Mouse (Mus musculus) E14TG2a.4 (cell line): ENCODE measurements around the gene Alkal2.

Experiments
- H3K27me3 ChIP-seq: 2 replicates; pipeline ENCODE4 v1.6.1; 2014; ENCODE audit warnings: low read length, control low read depth; ENCODE audit not compliant: insufficient read depth
- H3K36me3 ChIP-seq: 2 replicates; pipeline ENCODE4 v1.6.1; 2014; ENCODE audit warnings: low read length, control low read depth; ENCODE audit not compliant: insufficient read depth
- H3K4me1 ChIP-seq: replicated peaks from 2 replicates; pipeline ENCODE4 v1.6.1; 2014; ENCODE audit warnings: low read depth, low read length, control low read depth
- H3K4me3 ChIP-seq: replicated peaks from 2 replicates; pipeline ENCODE4 v1.5.1; 2014; ENCODE audit warnings: mild to moderate bottlenecking, low read length
- H3K9me3 ChIP-seq: 2 replicates; pipeline ENCODE4 v1.6.1; 2014; ENCODE audit warnings: low read length, control low read depth
- CTCF ChIP-seq: conservative IDR thresholded peaks from 2 replicates; pipeline ENCODE4 v1.5.1; 2014; ENCODE audit warnings: low read length
- NANOG ChIP-seq: IDR thresholded peaks from 2 replicates; pipeline ENCODE4 v1.6.1; 2014; ENCODE audit warnings: borderline replicate concordance, low read length, mixed read lengths
- POU5F1 ChIP-seq: IDR thresholded peaks from 2 replicates; pipeline ENCODE4 v1.6.1; 2014; ENCODE audit warnings: low read length, borderline replicate concordance

The Alkal2 gene

DNA sequence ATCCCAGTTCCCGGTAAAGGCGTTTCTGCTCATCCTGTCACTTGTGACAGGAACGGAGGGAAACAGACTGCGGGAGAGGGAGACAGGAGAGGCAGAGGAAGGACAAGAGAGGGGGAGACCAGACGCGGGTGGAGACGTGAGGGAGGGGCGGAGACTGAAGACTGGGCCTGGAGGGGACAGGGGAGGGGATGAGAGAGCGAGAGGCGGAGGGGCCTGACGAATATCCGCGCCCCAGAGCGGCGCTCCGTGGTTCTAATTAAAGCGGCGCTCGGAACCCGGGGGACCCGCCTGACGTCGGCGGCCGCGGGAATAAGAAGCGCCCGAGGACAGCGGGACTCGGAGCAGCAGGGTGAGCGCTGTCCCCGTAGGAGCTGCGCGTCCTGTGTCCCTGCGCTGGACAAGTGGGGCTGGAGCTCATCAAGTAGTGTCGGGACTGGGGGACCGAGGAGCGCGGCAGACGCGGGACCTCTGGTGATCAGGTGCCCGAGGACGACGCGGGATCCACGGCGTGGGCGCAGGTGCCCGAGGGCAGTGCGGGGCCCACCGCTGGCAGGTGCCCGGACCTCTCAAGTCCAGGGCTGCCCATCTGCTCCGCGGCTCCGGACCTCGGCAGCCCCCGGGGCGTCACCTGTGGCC lies at the start of gene Alkal2:
TSS of gene Alkal2 (plus strand) at position 337 of the 636 bp plus-strand sequence.
- Histone ChIP-seq H3K27me3 (peaks cover 55% of the 10 kb centered on the region), H3K4me1 (peaks cover 7% of the 10 kb centered on the region), H3K4me3 (peak within 1 kb of the TSS; percentile 81), H3K9me3 (no peaks in the 10 kb centered on the region), H3K36me3 (no peaks in the 10 kb centered on the region)
- TF ChIP-seq CTCF (no peak), POU5F1 (no peak), NANOG (no peak)

DNA sequence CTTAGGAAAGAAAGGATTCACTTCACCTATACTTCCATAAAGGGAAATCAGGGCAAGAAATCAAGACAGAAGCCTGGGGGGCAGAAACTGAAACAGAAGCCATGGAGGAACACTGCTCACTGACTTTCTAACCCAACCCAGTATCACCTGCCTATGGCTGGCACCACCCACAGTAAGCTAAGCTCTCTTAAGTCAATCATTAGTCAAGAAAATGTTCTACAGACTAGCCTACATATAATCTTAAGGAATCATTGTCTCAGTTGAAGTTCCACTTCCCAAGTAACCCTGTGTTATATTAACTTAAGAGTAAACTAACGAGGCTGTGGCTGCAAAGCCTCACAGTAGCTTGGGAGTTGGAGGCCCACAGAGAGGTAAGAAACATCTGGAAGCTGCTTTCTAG lies 35.6 kb upstream of the Alkal2 start:
- TF ChIP-seq CTCF (no peak), POU5F1 (no peak), NANOG (no peak)
- Histone ChIP-seq H3K36me3 (no peaks in the 10 kb centered on the region), H3K9me3 (no peaks in the 10 kb centered on the region), H3K27me3 (no peaks in the 10 kb centered on the region), H3K4me3 (no peak overlapping the region), H3K4me1 (no peaks in the 10 kb centered on the region)

- no peaks in the 10 kb centered on the region for H3K36me3 ChIP-seq
- TF ChIP-seq NANOG (no peak), POU5F1 (no peak), CTCF (no peak)
Measured at GRCm38 (mm10) chr12:30850902-30851301, 33.2 kb upstream of the Alkal2 start.

GRCm38 (mm10) chr12:30851871-30852270 lies 32.3 kb upstream of the Alkal2 start:
- no peaks in the 10 kb centered on the region for H3K4me1 ChIP-seq
- H3K9me3 ChIP-seq, result no peaks in the 10 kb centered on the region
- no peaks in the 10 kb centered on the region for H3K36me3 ChIP-seq
- H3K27me3 ChIP-seq, result no peaks in the 10 kb centered on the region
- TF ChIP-seq NANOG (no peak), POU5F1 (no peak), CTCF (no peak)
- no peak overlapping the region for H3K4me3 ChIP-seq

More at GRCm38 (mm10) chr12:30850902-30851301, 33.2 kb upstream of the Alkal2 start:
- Histone ChIP-seq H3K4me1 (no peaks in the 10 kb centered on the region), H3K9me3 (no peaks in the 10 kb centered on the region), H3K27me3 (no peaks in the 10 kb centered on the region), H3K4me3 (no peak overlapping the region)

GRCm38 (mm10) chr12:30855442-30856159 lies 28.5 kb upstream of the Alkal2 start:
- no peak for TF ChIP-seq POU5F1
- TF ChIP-seq NANOG, result no peak
- TF ChIP-seq CTCF, result no peak
- H3K9me3 ChIP-seq, result no peaks in the 10 kb centered on the region

GRCm38 (mm10) chr12:30856172-30856571 lies 27.9 kb upstream of the Alkal2 start:
- Histone ChIP-seq H3K4me1 (no peaks in the 10 kb centered on the region), H3K9me3 (no peaks in the 10 kb centered on the region), H3K27me3 (no peaks in the 10 kb centered on the region), H3K4me3 (no peak overlapping the region), H3K36me3 (no peaks in the 10 kb centered on the region)
- TF ChIP-seq POU5F1 (no peak), CTCF (no peak), NANOG (no peak)

More at GRCm38 (mm10) chr12:30855442-30856159, 28.5 kb upstream of the Alkal2 start:
- no peaks in the 10 kb centered on the region for H3K36me3 ChIP-seq
- H3K27me3 ChIP-seq, result no peaks in the 10 kb centered on the region
- H3K4me1 ChIP-seq, result no peaks in the 10 kb centered on the region
- H3K4me3 ChIP-seq, result no peak overlapping the region

GRCm38 (mm10) chr12:30864347-30864746 lies 19.8 kb upstream of the Alkal2 start:
- TF ChIP-seq NANOG (no peak), POU5F1 (no peak), CTCF (no peak)
- no peaks in the 10 kb centered on the region for H3K36me3 ChIP-seq
- no peaks in the 10 kb centered on the region for H3K27me3 ChIP-seq
- H3K4me3 ChIP-seq, result no peak overlapping the region
- H3K9me3 ChIP-seq, result no peaks in the 10 kb centered on the region
- H3K4me1 ChIP-seq, result no peaks in the 10 kb centered on the region

DNA sequence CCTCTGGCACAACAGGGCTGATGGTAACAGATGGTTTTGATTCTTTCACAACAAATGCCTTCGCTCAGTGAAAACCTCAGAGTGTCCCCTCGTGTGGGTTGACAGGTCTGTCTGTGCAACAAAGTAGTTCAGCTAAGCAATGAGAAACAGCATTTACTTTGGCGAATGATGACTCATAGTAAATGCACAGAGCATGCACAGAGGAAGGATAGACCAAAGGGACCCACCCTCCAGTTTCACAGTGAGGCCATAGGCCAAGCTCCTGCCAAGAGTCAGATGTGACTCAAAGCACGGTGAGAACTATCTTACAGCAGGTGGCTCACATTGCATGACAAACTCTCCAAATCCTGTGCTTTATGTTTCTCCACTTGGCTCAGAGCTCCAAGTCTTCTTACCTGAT lies 18.3 kb upstream of the Alkal2 start:
- no peak for TF ChIP-seq NANOG
- TF ChIP-seq POU5F1, result no peak
- TF ChIP-seq CTCF, result no peak
- Histone ChIP-seq H3K4me1 (no peaks in the 10 kb centered on the region), H3K27me3 (no peaks in the 10 kb centered on the region), H3K36me3 (no peaks in the 10 kb centered on the region), H3K4me3 (no peak overlapping the region), H3K9me3 (no peaks in the 10 kb centered on the region)
